Comparison of ENCODE assay signal across 9 mouse cellular contexts in the genomic region with DNA sequence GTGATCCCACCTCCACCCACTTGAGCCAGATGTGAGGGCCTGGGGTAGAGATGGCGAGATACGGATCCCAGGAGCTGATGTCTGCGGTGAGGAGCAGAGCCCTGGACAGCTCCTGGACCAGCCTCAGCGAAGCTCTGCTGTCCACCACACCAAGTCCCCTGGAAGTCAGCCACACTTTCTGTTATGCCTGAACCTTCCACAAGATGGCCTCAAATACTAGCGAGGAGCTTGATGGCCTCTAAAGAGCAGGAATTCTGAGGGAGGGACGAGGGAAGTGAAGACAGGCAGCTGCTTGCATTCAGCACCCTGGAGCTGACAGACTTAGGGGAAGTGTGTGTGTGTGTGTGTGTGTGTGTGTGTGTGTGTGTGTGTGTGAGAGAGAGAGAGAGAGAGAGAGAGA. TPM values are rescaled to one million over a fixed set of nuclear protein-coding genes. Genes with fewer than 3 reads are reported as not detected.
DNase-seq lines count a peak whose midpoint lies in the region; ATAC-seq and TF ChIP-seq lines count a peak whose summit lies in the region.
"Had no signal": no experiment of that assay in that cellular context is flagged by ENCODE, and none has a peak within 500 bp of the region (broad histone marks: within the 10 kb centered on the region; RNA-seq: fewer than 3 reads in every experiment).

No protein-coding gene starts in this region.

- no peak overlapping the region for H3K27ac ChIP-seq in forebrain, embryonic 11.5 days (ENCODE audit: low read depth, low read length)
- H3K27ac ChIP-seq in heart, embryonic 13.5 days (replicated peaks): no peak overlapping the region
- H3K27ac ChIP-seq in kidney, embryonic 16.5 days (ENCODE audit: low read length): no peak overlapping the region
- no peak overlapping the region for H3K27ac ChIP-seq in liver, adult 2 months (replicated peaks; ENCODE audit: insufficient read depth, low read depth, low read length)

- H3K4me3 ChIP-seq in E14TG2a.4 (replicated peaks; ENCODE audit: low read length): peak overlapping the region; percentile 70
- peak overlapping the region; percentile 31 for H3K4me3 ChIP-seq in forebrain, embryonic 11.5 days (ENCODE audit: low read depth, low read length)
- H3K4me3 ChIP-seq in heart, embryonic 13.5 days: peak overlapping the region; percentile 41
- no peak overlapping the region for H3K4me3 ChIP-seq in kidney, embryonic 16.5 days (ENCODE audit: low read length)
- no peak overlapping the region for H3K4me3 ChIP-seq in liver, adult 2 months (ENCODE audit: insufficient read depth, low read depth, low read length)
- H3K4me3 ChIP-seq: erythroblast, embryonic 14.5 days had no signal

- no peaks in the 10 kb centered on the region for H3K79me2 ChIP-seq in liver, adult 2 months (ENCODE audit: control insufficient read depth, insufficient read depth, low read length)

- 0% methylated on average over 6 of the region's 6 CpGs for WGBS in forebrain, embryonic 11.5 days
- WGBS in heart, embryonic 13.5 days: 0% methylated on average over 6 of the region's 6 CpGs
- WGBS in kidney, embryonic 16.5 days: under 1% methylated on average over 6 of the region's 6 CpGs
- WGBS in liver, adult 2 months: 2% methylated on average over 6 of the region's 6 CpGs

- peaks cover 66% of the 10 kb centered on the region for H3K27me3 ChIP-seq in E14TG2a.4 (ENCODE audit: insufficient read depth, low read length)
- peaks cover 24% of the 10 kb centered on the region for H3K27me3 ChIP-seq in forebrain, embryonic 11.5 days (ENCODE audit: control insufficient read depth, insufficient read depth, low read length)
- peaks cover 84% of the 10 kb centered on the region for H3K27me3 ChIP-seq in heart, embryonic 13.5 days (replicated peaks)
- H3K27me3 ChIP-seq in kidney, embryonic 16.5 days (ENCODE audit: insufficient read depth, low read length): peaks cover 33% of the 10 kb centered on the region
- peaks cover 8% of the 10 kb centered on the region; the same call in 1 of the 2 replicates for H3K27me3 ChIP-seq in liver, adult 2 months (ENCODE audit: control insufficient read depth, insufficient read depth, low read length)

- peak overlapping the region; percentile 49 for H3K4me2 ChIP-seq in forebrain, embryonic 11.5 days (ENCODE audit: low read depth, low read length, severe bottlenecking)
- peak overlapping the region; percentile 61 for H3K4me2 ChIP-seq in heart, embryonic 13.5 days
- H3K4me2 ChIP-seq in kidney, embryonic 16.5 days (replicated peaks; ENCODE audit: low read depth, low read length): peak overlapping the region; percentile 45

- no peaks in the 10 kb centered on the region for H3K9me3 ChIP-seq in E14TG2a.4 (ENCODE audit: low read length)
- H3K9me3 ChIP-seq in forebrain, embryonic 11.5 days (ENCODE audit: control insufficient read depth, low read length): no peaks in the 10 kb centered on the region
- H3K9me3 ChIP-seq in heart, embryonic 13.5 days: no peaks in the 10 kb centered on the region
- H3K9me3 ChIP-seq in kidney, embryonic 16.5 days (ENCODE audit: low read length): no peaks in the 10 kb centered on the region

- no peak for TF ChIP-seq POLR2A in liver, adult 2 months (IDR thresholded peaks at IDR 0.05; ENCODE audit: extremely low read depth, insufficient read depth, low read length)

- DNase-seq in c-Kit-positive CD71-positive TER-119-negative erythroid progenitor cells, embryonic 14.5 days (ENCODE audit: low read depth): peak; percentile 29
- peak; percentile 75 for DNase-seq in forebrain, embryonic 11.5 days (ENCODE audit: low spot score)
- peak; percentile 61 for DNase-seq in liver, adult 2 months (ENCODE audit: extremely low read depth, low read depth, low spot score)
- DNase-seq in neural tube, embryonic 10.5 days (ENCODE audit: extremely low spot score, low spot score): peak; percentile 73
- DNase-seq in testis, postnatal 14 days (ENCODE audit: low spot score): peak; percentile 70

- peak; percentile 55 for TF ChIP-seq CTCF in E14TG2a.4 (conservative IDR thresholded peaks at IDR 0.05; ENCODE audit: low read length)
- TF ChIP-seq CTCF in liver, adult 2 months (IDR thresholded peaks at IDR 0.05; ENCODE audit: low read depth, low read length): peak; percentile 56

- ATAC-seq in forebrain, embryonic 11.5 days (replicated peaks; ENCODE audit: low FRiP score): peak; percentile 66
- no peak; the same call in 1 of the 2 replicates for ATAC-seq in heart, embryonic 13.5 days (ENCODE audit: extremely low read depth, insufficient number of reproducible peaks, low FRiP score, low TSS enrichment)
- peak; percentile 80 for ATAC-seq in kidney, embryonic 16.5 days (ENCODE audit: low FRiP score, low TSS enrichment)

- H3K9ac ChIP-seq in forebrain, embryonic 11.5 days (ENCODE audit: low read length): peak overlapping the region; percentile 39
- H3K9ac ChIP-seq in heart, embryonic 13.5 days: peak overlapping the region; percentile 1; the same call in 1 of the 2 replicates
- no peak overlapping the region for H3K9ac ChIP-seq in kidney, embryonic 16.5 days (replicated peaks; ENCODE audit: low read length)
- no peak overlapping the region for H3K9ac ChIP-seq in liver, adult 2 months (ENCODE audit: low read depth, low read length)

- peaks cover 19% of the 10 kb centered on the region for H3K4me1 ChIP-seq in E14TG2a.4 (replicated peaks; ENCODE audit: low read depth, low read length)
- H3K4me1 ChIP-seq in forebrain, embryonic 11.5 days (replicated peaks; ENCODE audit: control insufficient read depth, insufficient read depth, low read length): peaks cover 8% of the 10 kb centered on the region; the same call in 1 of the 2 replicates
- peaks cover 34% of the 10 kb centered on the region for H3K4me1 ChIP-seq in heart, embryonic 13.5 days
- H3K4me1 ChIP-seq in kidney, embryonic 16.5 days (ENCODE audit: insufficient read depth, low read length): peaks cover 8% of the 10 kb centered on the region; the same call in 1 of the 2 replicates
- H3K4me1 ChIP-seq in liver, adult 2 months (ENCODE audit: control insufficient read depth, insufficient read depth, low read length): no peaks in the 10 kb centered on the region

- no peaks in the 10 kb centered on the region for H3K36me3 ChIP-seq in E14TG2a.4 (ENCODE audit: insufficient read depth, low read length)
- no peaks in the 10 kb centered on the region for H3K36me3 ChIP-seq in forebrain, embryonic 11.5 days (ENCODE audit: control insufficient read depth, insufficient read depth, low read length)
- no peaks in the 10 kb centered on the region for H3K36me3 ChIP-seq in heart, embryonic 13.5 days
- H3K36me3 ChIP-seq in kidney, embryonic 16.5 days (ENCODE audit: insufficient read depth, low read length): no peaks in the 10 kb centered on the region
- no peaks in the 10 kb centered on the region for H3K36me3 ChIP-seq in liver, adult 2 months (ENCODE audit: control insufficient read depth, insufficient read depth, low read length)

RNA-seq across cellular contexts. Expression of gene Ascl5, which starts 0.9 kb away (rescaled TPM):
- not detected in 2 replicates for polyA plus RNA-seq in forebrain, embryonic 11.5 days (2014; fragmentation: Nextera tagmentation; extraction: Ambion mirVana)
- polyA plus RNA-seq in heart, embryonic 13.5 days (2015; fragmentation: Nextera tagmentation; extraction: Ambion mirVana): not detected in 2 replicates
- polyA plus RNA-seq in kidney, embryonic 16.5 days (2015; fragmentation: Nextera tagmentation; extraction: Ambion mirVana): not detected in 2 replicates
- total RNA-seq in liver, adult 2 months (2014; rRNA removed): not detected in 2 replicates
- polyA plus RNA-seq in liver, adult 2 months (2012; rRNA removed): not detected in 2 replicates

RNA-seq across cellular contexts. Expression of gene Cacna1s, which starts 1.1 kb away (rescaled TPM):
- 0.20 and 0.36 TPM in 2 replicates for polyA plus RNA-seq in forebrain, embryonic 11.5 days (2014; fragmentation: Nextera tagmentation; extraction: Ambion mirVana)
- polyA plus RNA-seq in heart, embryonic 13.5 days (2015; fragmentation: Nextera tagmentation; extraction: Ambion mirVana): 0.19 and 0.45 TPM in 2 replicates
- polyA plus RNA-seq in kidney, embryonic 16.5 days (2015; fragmentation: Nextera tagmentation; extraction: Ambion mirVana): 0.36 TPM in 2 replicates
- 0.13 and 0.65 TPM in 2 replicates for total RNA-seq in liver, adult 2 months (2014; rRNA removed)
- polyA plus RNA-seq in liver, adult 2 months (2012; rRNA removed): not detected in 2 replicates
- polyA plus RNA-seq: erythroblast, embryonic 14.5 days had no signal

RNA-seq across cellular contexts. Expression of gene Tmem9, which starts 43.5 kb away (rescaled TPM):
- 89.4 and 98.3 TPM in 2 replicates for polyA plus RNA-seq in forebrain, embryonic 11.5 days (2014; fragmentation: Nextera tagmentation; extraction: Ambion mirVana)
- polyA plus RNA-seq in heart, embryonic 13.5 days (2015; fragmentation: Nextera tagmentation; extraction: Ambion mirVana): 123 and 138 TPM in 2 replicates
- 260 and 268 TPM in 2 replicates for polyA plus RNA-seq in kidney, embryonic 16.5 days (2015; fragmentation: Nextera tagmentation; extraction: Ambion mirVana)
- total RNA-seq in liver, adult 2 months (2014; rRNA removed): 18.2 and 20.1 TPM in 2 replicates
- 32.3 and 39.1 TPM in 2 replicates for polyA plus RNA-seq in liver, adult 2 months (2012; rRNA removed)

RNA-seq across cellular contexts. Expression of gene Igfn1, which starts 45.3 kb away (rescaled TPM):
- not detected in 2 replicates for polyA plus RNA-seq in forebrain, embryonic 11.5 days (2014; fragmentation: Nextera tagmentation; extraction: Ambion mirVana)
- not detected in 2 replicates for polyA plus RNA-seq in heart, embryonic 13.5 days (2015; fragmentation: Nextera tagmentation; extraction: Ambion mirVana)
- polyA plus RNA-seq in kidney, embryonic 16.5 days (2015; fragmentation: Nextera tagmentation; extraction: Ambion mirVana): 0.17 and 0.30 TPM in 2 replicates
- total RNA-seq in liver, adult 2 months (2014; rRNA removed): not detected in 2 replicates
- polyA plus RNA-seq in liver, adult 2 months (2012; rRNA removed): not detected in 2 replicates
- polyA plus RNA-seq: erythroblast, embryonic 14.5 days had no signal

Comparison
In these comparisons a context has a peak if more than half of its experiments do, and no peak if none do; other contexts are left out.
1. H3K4me3 ChIP-seq: peak in E14TG2a.4 (single experiment), forebrain, embryonic 11.5 days (single experiment) and heart, embryonic 13.5 days (single experiment); none in kidney, embryonic 16.5 days (single experiment) and liver, adult 2 months (single experiment).
2. H3K9ac ChIP-seq: peak in forebrain, embryonic 11.5 days (single experiment) and heart, embryonic 13.5 days (single experiment); none in kidney, embryonic 16.5 days (single experiment) and liver, adult 2 months (single experiment).
3. Peak in every context shown above with its lines, with median percentiles within 50 percentile points of each other: DNase-seq and H3K4me2 ChIP-seq.